ENCODE assay signal across 8 mouse cellular contexts in the genomic region with DNA sequence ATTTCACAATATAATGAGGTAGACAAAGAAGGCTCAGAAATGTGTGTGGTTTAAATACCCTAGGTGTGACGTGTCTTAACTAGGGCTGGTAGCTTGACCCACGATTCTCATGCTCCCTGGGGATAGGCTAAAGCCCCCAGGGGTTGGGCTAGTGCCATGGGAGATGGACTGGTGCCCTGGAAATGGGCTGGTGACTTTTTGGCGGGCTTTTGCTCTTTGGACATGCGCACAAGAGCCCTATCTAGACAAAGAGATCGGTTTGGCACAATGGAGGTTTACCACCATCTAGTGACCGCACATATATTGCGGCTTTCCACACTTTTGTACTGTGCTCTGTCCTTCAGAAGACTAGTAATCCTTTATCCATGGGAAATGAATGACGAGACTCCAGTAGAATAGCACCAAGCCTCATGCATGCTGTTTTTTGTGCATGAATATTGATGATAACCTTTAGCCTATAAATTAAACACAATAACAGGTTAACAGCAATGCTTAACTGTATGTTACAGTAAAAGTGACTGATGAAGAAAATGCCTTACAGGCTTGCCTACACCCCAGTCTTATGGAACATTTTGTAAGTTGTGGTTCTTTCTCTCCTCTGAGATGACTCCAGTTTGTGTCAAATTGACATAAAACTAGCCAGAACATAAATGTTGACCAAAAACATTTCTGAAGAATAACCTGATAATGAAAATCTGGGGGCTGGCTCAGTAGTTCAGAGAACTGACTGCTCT. TPM values are rescaled to one million over a fixed set of nuclear protein-coding genes. Genes with fewer than 3 reads are reported as not detected.
DNase-seq lines count a peak whose midpoint lies in the region; ATAC-seq and TF ChIP-seq lines count a peak whose summit lies in the region.
"Not testable (repeated sequence)": the region's sequence is repeated elsewhere in the genome, so short reads cannot be mapped to it uniquely, and the experiment has no call there.

No protein-coding gene starts in this region.

- not testable (repeated sequence) for H3K4me3 ChIP-seq in cortical plate, adult 2 months (ENCODE audit: insufficient read depth, low read length)
- H3K4me3 ChIP-seq in lung, postnatal 0 days (ENCODE audit: low read depth, low read length): 0 out of 2 replicates have a peak overlapping the region, but pooled peaks have one; percentile 5

- H3K36me3 ChIP-seq in lung, postnatal 0 days (ENCODE audit: insufficient read depth, low read length): not testable (repeated sequence)

- peak; percentile 65 for ATAC-seq in lung, postnatal 0 days

- H3K27me3 ChIP-seq in lung, postnatal 0 days (replicated peaks; ENCODE audit: insufficient read depth, low read length): not testable (repeated sequence)

- 34% methylated on average over 8 of the region's 8 CpGs for WGBS in lung, postnatal 0 days

- not testable (repeated sequence) for TF ChIP-seq EP300 in lung, postnatal 0 days (IDR thresholded peaks at IDR 0.05)

- TF ChIP-seq CTCF in cortical plate, adult 2 months (IDR thresholded peaks at IDR 0.05; ENCODE audit: extremely low read depth, insufficient read depth, low read length): peak; percentile 34; the same call in 1 of the 2 replicates
- peak; percentile 76 for TF ChIP-seq CTCF in lung, postnatal 0 days (IDR thresholded peaks at IDR 0.05)

- H3K9me3 ChIP-seq in lung, postnatal 0 days (ENCODE audit: low read length): not testable (repeated sequence)

- peak; percentile 4 for DNase-seq in adipocyte (ENCODE audit: low spot score)
- peak; percentile 23 for DNase-seq in gastrocnemius, postnatal 10 days
- DNase-seq in induced T-regulatory cell, adult 2 months (ENCODE audit: low read depth): peak; percentile 62
- DNase-seq in layer of hippocampus, postnatal 25 days (ENCODE audit: extremely low spot score in 1 of 2, low spot score in 1 of 2): peak; percentile 14 to 52
- peak; percentile 72 for DNase-seq in lung, postnatal 0 days (ENCODE audit: low spot score)
- DNase-seq in retina, adult 2 months (ENCODE audit: low read depth, low spot score): peak; percentile 20
- peak; percentile 13 for DNase-seq in urinary bladder, postnatal 25 days (ENCODE audit: low spot score)

- H3K9ac ChIP-seq in lung, postnatal 0 days (replicated peaks; ENCODE audit: low read depth): not testable (repeated sequence)

- TF ChIP-seq POLR2A in cortical plate, adult 2 months (IDR thresholded peaks at IDR 0.05; ENCODE audit: extremely low read depth, insufficient read depth, low read length): not testable (repeated sequence)

- H3K27ac ChIP-seq in cortical plate, adult 2 months (ENCODE audit: insufficient read depth, low read length); lung, postnatal 0 days (ENCODE audit: low read length): not testable (repeated sequence)

- H3K4me1 ChIP-seq in cortical plate, adult 2 months (ENCODE audit: control insufficient read depth, insufficient read depth, low read length); lung, postnatal 0 days (ENCODE audit: insufficient read depth, low read depth, low read length): not testable (repeated sequence)

- peak overlapping the region; percentile 43 for H3K4me2 ChIP-seq in lung, postnatal 0 days (replicated peaks; ENCODE audit: low read depth, low read length)

RNA-seq across cellular contexts. Expression of gene Zfp932, which starts 27.5 kb away (rescaled TPM):
- 45.0 and 47.0 TPM in 2 replicates for polyA plus RNA-seq in cortical plate, adult 2 months (2012; rRNA removed)
- total RNA-seq in gastrocnemius, postnatal 10 days (2021): 10 to 100 TPM in 1 of 2 experiments, 1 to 10 TPM in 1; 9.2 to 12.7 TPM
- 10 to 100 TPM; 46.9 to 62.7 TPM for total RNA-seq in layer of hippocampus, postnatal 25 days (2021)
- 11.2 and 13.5 TPM in 2 replicates for polyA plus RNA-seq in lung, postnatal 0 days (2015; fragmentation: Nextera tagmentation; extraction: Ambion mirVana)

RNA-seq across cellular contexts. Expression of gene Gm17655, which starts 48.5 kb away (rescaled TPM):
- polyA plus RNA-seq in cortical plate, adult 2 months (2012; rRNA removed): 1.4 and 1.7 TPM in 2 replicates
- 1 to 10 TPM; 1.9 to 2.7 TPM for total RNA-seq in gastrocnemius, postnatal 10 days (2021)
- 10 to 100 TPM in 1 of 2 experiments, 1 to 10 TPM in 1; 7.8 to 13.0 TPM for total RNA-seq in layer of hippocampus, postnatal 25 days (2021)
- 1.6 and 2.0 TPM in 2 replicates for polyA plus RNA-seq in lung, postnatal 0 days (2015; fragmentation: Nextera tagmentation; extraction: Ambion mirVana)

Comparison
In these comparisons a context has a peak if more than half of its experiments do, and no peak if none do; other contexts are left out.
1. DNase-seq: peak in every context shown above with its lines; median percentile 72 in lung, postnatal 0 days; 62 in induced T-regulatory cell, adult 2 months; 33 in layer of hippocampus, postnatal 25 days; 23 in gastrocnemius, postnatal 10 days; 20 in retina, adult 2 months; 13 in urinary bladder, postnatal 25 days; 4 in adipocyte.